Mouse (Mus musculus) intestine, embryonic 14.5 days (tissue): ENCODE measurements around the gene Rbl1. TPM values are rescaled to one million over a fixed set of nuclear protein-coding genes. Genes with fewer than 3 reads are reported as not detected.
"Not testable (repeated sequence)": the region's sequence is repeated elsewhere in the genome, so short reads cannot be mapped to it uniquely, and the experiment has no call there.

ENCODE experiments used
- ATAC-seq: fragments of 200-750 bp; cut with Nextera tagmentation; replicated peaks from 2 replicates; pipeline ENCODE4 v1.8.0; 2017; ENCODE audit warnings: low read depth, moderate number of reproducible peaks, moderate TSS enrichment, moderate library complexity; ENCODE audit not compliant: low FRiP score, low TSS enrichment
- DNase-seq: peaks from one replicate; pipeline ENCODE4 v3.0.0-alpha.2; 2018; ENCODE audit warnings: low spot score
- H3K27ac ChIP-seq: fragments of 300-500 bp; sonication (generic); 2 replicates; pipeline ENCODE4 v1.5.1; 2014; ENCODE audit warnings: low read depth, mild to moderate bottlenecking, control low read depth
- H3K27me3 ChIP-seq: fragments of 300-500 bp; sonication (generic); replicated peaks from 2 replicates; pipeline ENCODE4 v1.6.1; 2014; ENCODE audit warnings: low read length, control low read depth; ENCODE audit not compliant: control insufficient read depth, insufficient read depth
- H3K36me3 ChIP-seq: fragments of 300-500 bp; sonication (generic); 2 replicates; pipeline ENCODE4 v1.6.1; 2014; ENCODE audit warnings: low read length, control low read depth; ENCODE audit not compliant: control insufficient read depth, insufficient read depth
- H3K4me1 ChIP-seq: fragments of 300-500 bp; sonication (generic); replicated peaks from 2 replicates; pipeline ENCODE4 v1.6.1; 2014; ENCODE audit warnings: low read length, control low read depth, mixed read lengths; ENCODE audit not compliant: control insufficient read depth, insufficient read depth
- H3K4me2 ChIP-seq: fragments of 300-500 bp; sonication (generic); 2 replicates; pipeline ENCODE4 v1.6.1; 2014; ENCODE audit warnings: low read length
- H3K4me3 ChIP-seq: fragments of 300-500 bp; sonication (generic); 2 replicates; pipeline ENCODE4 v1.5.1; 2014; ENCODE audit warnings: low read depth, low read length, control low read depth, mixed read lengths
- H3K9ac ChIP-seq: fragments of 300-500 bp; sonication (generic); 2 replicates; pipeline ENCODE4 v1.6.1; 2014; ENCODE audit warnings: mild to moderate bottlenecking, low read length
- H3K9me3 ChIP-seq: fragments of 300-500 bp; sonication (generic); 2 replicates; pipeline ENCODE4 v1.6.1; 2016; ENCODE audit warnings: low read length, control low read depth; ENCODE audit not compliant: control insufficient read depth
- WGBS: fragments of 180-500 bp; shearing (Covaris S2); extraction: QIAGEN DNeasy Blood & Tissue Kit; methylation state at CpG from one replicate; pipeline ENCODE4 v1.1.7; 2014; 5-methylcytosine and 5-hydroxymethylcytosine counted together
- polyA plus RNA-seq: library from polyadenylated mRNA; unstranded; fragments of >200 nt; fragmentation: Nextera tagmentation; extraction: Ambion mirVana; gene quantifications from 2 replicates; pipeline ENCODE4 v1.2.1, GENCODE M21; 2014

Gene Rbl1
- polyA plus RNA-seq, result 25.0 and 25.8 TPM in 2 replicates

- H3K4me3 ChIP-seq, result peak within 1 kb of the TSS; percentile 66
- WGBS, result 1% methylated on average over 73 of the region's 73 CpGs
- peak; percentile 98 for DNase-seq
Measured at GRCm38 (mm10) chr2:157204366-157205218, at the start of gene Rbl1. TSS of gene Rbl1 (minus strand) at chr2:157204534.

GRCm38 (mm10) chr2:157248111-157248510 is 43.8 kb upstream of the Rbl1 start:
- no peak for ATAC-seq
- no peaks in the 10 kb centered on the region for H3K36me3 ChIP-seq
- DNase-seq, result no peak
- H3K4me1 ChIP-seq, result no peaks in the 10 kb centered on the region
- no peak overlapping the region for H3K27ac ChIP-seq
- no peaks in the 10 kb centered on the region for H3K27me3 ChIP-seq
- no peak overlapping the region for H3K9ac ChIP-seq
- no peak overlapping the region for H3K4me2 ChIP-seq
- H3K9me3 ChIP-seq, result no peaks in the 10 kb centered on the region
- H3K4me3 ChIP-seq, result no peak overlapping the region

More at GRCm38 (mm10) chr2:157204366-157205218, at the start of gene Rbl1:
- Histone ChIP-seq H3K27me3 (no peaks in the 10 kb centered on the region), H3K4me2 (peak within 1 kb of the TSS; percentile 74), H3K9me3 (0 out of 2 replicates have a peak, but pooled peaks cover 3% of the 10 kb centered on the region), H3K36me3 (no peaks in the 10 kb centered on the region), H3K9ac (peak within 1 kb of the TSS; percentile 91), H3K4me1 (peaks cover 6% of the 10 kb centered on the region; the same call in 1 of the 2 replicates), H3K27ac (peak within 1 kb of the TSS; percentile 97)
- peak; percentile 86 for ATAC-seq

- Histone ChIP-seq H3K27ac (no peak overlapping the region), H3K27me3 (no peaks in the 10 kb centered on the region), H3K9me3 (no peaks in the 10 kb centered on the region), H3K4me2 (no peak overlapping the region), H3K4me3 (no peak overlapping the region), H3K4me1 (no peaks in the 10 kb centered on the region), H3K9ac (no peak overlapping the region), H3K36me3 (no peaks in the 10 kb centered on the region)
- no peak for ATAC-seq
- DNase-seq, result no peak
- WGBS, result 72% methylated on average over 2 of the region's 2 CpGs
Measured at GRCm38 (mm10) chr2:157245603-157246002, 41.3 kb upstream of the Rbl1 start.

DNA sequence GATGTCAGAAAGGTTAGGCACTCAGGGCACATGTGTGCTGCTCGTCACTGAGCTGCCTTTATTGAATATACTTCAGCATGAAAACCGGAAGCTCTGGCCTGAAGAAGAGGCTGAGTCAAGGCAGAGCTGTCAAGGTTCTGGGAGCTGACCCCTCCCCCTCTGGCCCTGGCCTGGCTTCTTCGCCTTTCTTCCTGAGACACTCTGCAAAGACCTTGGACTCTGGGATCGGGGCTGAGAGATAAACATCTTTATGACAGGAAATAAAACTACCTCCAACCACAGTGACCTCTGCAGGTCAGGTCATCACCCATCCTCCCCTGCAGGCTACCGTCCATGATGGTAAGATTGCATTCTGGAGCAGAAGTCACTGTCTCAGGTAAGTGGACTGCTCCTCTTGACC is 40.7 kb upstream of the Rbl1 start:
- H3K27ac ChIP-seq, result no peak overlapping the region
- H3K9ac ChIP-seq, result no peak overlapping the region
- H3K4me3 ChIP-seq, result no peak overlapping the region
- H3K36me3 ChIP-seq, result no peaks in the 10 kb centered on the region
- H3K4me2 ChIP-seq, result no peak overlapping the region
- ATAC-seq (peak; percentile 78), DNase-seq (no peak)
- no peaks in the 10 kb centered on the region for H3K4me1 ChIP-seq
- 9% methylated on average over 5 of the region's 5 CpGs for WGBS
- H3K27me3 ChIP-seq, result no peaks in the 10 kb centered on the region
- H3K9me3 ChIP-seq, result no peaks in the 10 kb centered on the region

GRCm38 (mm10) chr2:157235946-157236345 is 31.6 kb upstream of the Rbl1 start:
- no peak for ATAC-seq
- H3K9me3 ChIP-seq, result no peaks in the 10 kb centered on the region

DNA sequence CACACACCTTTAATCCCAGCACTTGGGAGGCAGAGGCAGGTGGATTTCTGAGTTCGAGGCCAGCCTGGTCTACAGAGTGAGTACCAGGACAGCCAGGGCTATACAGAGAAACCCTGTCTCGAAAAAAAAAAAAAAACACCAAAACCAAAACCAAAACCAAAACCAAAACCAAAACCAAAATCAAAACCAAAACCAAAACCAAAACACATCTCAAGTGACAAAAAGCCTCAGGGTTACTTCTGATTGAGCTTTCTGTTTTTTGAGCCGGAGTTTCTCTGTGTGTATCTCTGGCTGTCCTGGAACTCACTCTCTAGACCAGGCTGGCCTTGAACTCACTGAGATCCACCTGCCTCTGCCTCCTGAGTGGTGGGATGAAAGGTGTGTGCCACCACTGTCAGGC is 17.6 kb upstream of the Rbl1 start:
- H3K36me3 ChIP-seq, DNase-seq, H3K4me2 ChIP-seq, H3K9me3 ChIP-seq, H3K4me1 ChIP-seq, H3K27me3 ChIP-seq, ATAC-seq, H3K27ac ChIP-seq, H3K9ac ChIP-seq, H3K4me3 ChIP-seq: not testable (repeated sequence)
- 71% methylated on average over 3 of the region's 3 CpGs for WGBS

More at GRCm38 (mm10) chr2:157235946-157236345, 31.6 kb upstream of the Rbl1 start:
- H3K9ac ChIP-seq, result no peak overlapping the region
- H3K4me3 ChIP-seq, result no peak overlapping the region
- H3K36me3 ChIP-seq, result no peaks in the 10 kb centered on the region
- no peaks in the 10 kb centered on the region for H3K27me3 ChIP-seq
- no peak overlapping the region for H3K27ac ChIP-seq
- no peak for DNase-seq
- WGBS, result 94% methylated on average over 8 of the region's 8 CpGs
- H3K4me1 ChIP-seq, result no peaks in the 10 kb centered on the region
- H3K4me2 ChIP-seq, result no peak overlapping the region

GRCm38 (mm10) chr2:157220108-157220507 is 15.8 kb upstream of the Rbl1 start:
- no peak overlapping the region for H3K9ac ChIP-seq
- H3K27me3 ChIP-seq, result no peaks in the 10 kb centered on the region

DNA sequence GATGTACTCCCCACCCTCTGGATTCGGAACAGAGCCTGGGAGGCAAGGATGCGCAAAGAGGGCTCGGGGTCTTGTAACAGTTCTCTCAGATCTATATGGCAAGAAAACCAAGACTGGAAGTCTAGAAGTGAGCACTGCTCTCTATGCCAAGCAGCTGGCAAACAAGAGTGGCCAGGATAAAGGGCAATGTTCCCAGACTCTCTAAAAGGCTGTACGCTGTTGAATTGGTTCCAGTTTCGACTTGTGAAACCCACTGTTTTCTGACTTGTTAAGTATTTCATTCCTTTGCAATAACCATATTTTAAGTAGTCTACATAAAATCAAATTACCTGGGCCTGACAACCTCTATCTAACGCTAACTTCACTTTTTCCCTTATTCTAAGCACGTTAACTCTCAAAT is 7.4 kb upstream of the Rbl1 start:
- 0 out of 2 replicates have a peak, but pooled peaks cover 3% of the 10 kb centered on the region for H3K9me3 ChIP-seq
- no peak overlapping the region for H3K4me3 ChIP-seq
- 94% methylated on average over 7 of the region's 7 CpGs for WGBS
- H3K27ac ChIP-seq, result no peak overlapping the region
- H3K27me3 ChIP-seq, result no peaks in the 10 kb centered on the region
- no peak overlapping the region for H3K9ac ChIP-seq
- DNase-seq (no peak), ATAC-seq (no peak)
- no peak overlapping the region for H3K4me2 ChIP-seq
- no peaks in the 10 kb centered on the region for H3K36me3 ChIP-seq
- H3K4me1 ChIP-seq, result no peaks in the 10 kb centered on the region

More at GRCm38 (mm10) chr2:157220108-157220507, 15.8 kb upstream of the Rbl1 start:
- ATAC-seq (no peak), DNase-seq (no peak)
- H3K36me3 ChIP-seq, result no peaks in the 10 kb centered on the region
- H3K4me1 ChIP-seq, result no peaks in the 10 kb centered on the region
- H3K9me3 ChIP-seq, result no peaks in the 10 kb centered on the region
- H3K4me3 ChIP-seq, result no peak overlapping the region
- no peak overlapping the region for H3K27ac ChIP-seq
- 79% methylated on average over 6 of the region's 6 CpGs for WGBS
- H3K4me2 ChIP-seq, result no peak overlapping the region
